ENCODE assay signal across 17 mouse cellular contexts in genomic region chrX:103904038-103904696, GRCm38 (mm10).
"Had no signal": no experiment of that assay in that cellular context is flagged by ENCODE, and none has a peak within 500 bp of the region (broad histone marks: within the 10 kb centered on the region; RNA-seq: fewer than 3 reads in every experiment).

No protein-coding gene starts in this region.

- H3K9me3 ChIP-seq: liver, embryonic 13.5 days; liver, embryonic 15.5 days; megakaryocyte, embryonic 14.5 days; midbrain, embryonic 13.5 days; midbrain, embryonic 15.5 days; neural tube, embryonic 12.5 days; stomach, embryonic 15.5 days had no signal

- H3K9ac ChIP-seq: liver, embryonic 13.5 days; liver, embryonic 15.5 days; liver, postnatal 0 days; midbrain, embryonic 13.5 days; midbrain, embryonic 15.5 days; neural tube, embryonic 12.5 days; stomach, embryonic 15.5 days had no signal

- ATAC-seq: liver, postnatal 0 days; midbrain, embryonic 13.5 days; midbrain, embryonic 15.5 days had no signal

- DNase-seq: liver, embryonic 13.5 days; liver, postnatal 0 days; lung, postnatal 10 days; lung, postnatal 36 days; right cerebral cortex, postnatal 14 days; thymus, adult 2 months; thymus, postnatal 25 days; thymus, postnatal 4 days had no signal

- H3K4me2 ChIP-seq: liver, embryonic 13.5 days; liver, embryonic 15.5 days; midbrain, embryonic 11.5 days; midbrain, embryonic 13.5 days; midbrain, embryonic 15.5 days; neural tube, embryonic 12.5 days; stomach, embryonic 15.5 days had no signal

- H3K4me3 ChIP-seq: liver, embryonic 13.5 days; liver, embryonic 15.5 days; megakaryocyte, embryonic 14.5 days; midbrain, embryonic 13.5 days; midbrain, embryonic 15.5 days; neural tube, embryonic 12.5 days; stomach, embryonic 15.5 days had no signal

- H3K27me3 ChIP-seq: neural tube, embryonic 12.5 days had no signal

- H3K36me3 ChIP-seq: liver, embryonic 13.5 days; liver, embryonic 15.5 days; midbrain, embryonic 13.5 days; midbrain, embryonic 15.5 days; neural tube, embryonic 12.5 days; stomach, embryonic 15.5 days had no signal

- H3K4me1 ChIP-seq: liver, embryonic 13.5 days; liver, embryonic 15.5 days; megakaryocyte, embryonic 14.5 days; midbrain, embryonic 13.5 days; midbrain, embryonic 15.5 days; neural tube, embryonic 12.5 days; stomach, embryonic 15.5 days had no signal

- H3K27ac ChIP-seq: liver, embryonic 13.5 days; liver, embryonic 15.5 days; macrophage; midbrain, embryonic 13.5 days; midbrain, embryonic 15.5 days; neural tube, embryonic 12.5 days; stomach, embryonic 15.5 days; stomach, postnatal 0 days had no signal
